Mouse (Mus musculus): ENCODE measurements around the gene Surf4. TPM values are rescaled to one million over a fixed set of nuclear protein-coding genes. Genes with fewer than 3 reads are reported as not detected.

The Surf4 gene
- total and polyA plus RNA-seq, 3 experiments, result 109 to 161 (median 140) TPM

DNA sequence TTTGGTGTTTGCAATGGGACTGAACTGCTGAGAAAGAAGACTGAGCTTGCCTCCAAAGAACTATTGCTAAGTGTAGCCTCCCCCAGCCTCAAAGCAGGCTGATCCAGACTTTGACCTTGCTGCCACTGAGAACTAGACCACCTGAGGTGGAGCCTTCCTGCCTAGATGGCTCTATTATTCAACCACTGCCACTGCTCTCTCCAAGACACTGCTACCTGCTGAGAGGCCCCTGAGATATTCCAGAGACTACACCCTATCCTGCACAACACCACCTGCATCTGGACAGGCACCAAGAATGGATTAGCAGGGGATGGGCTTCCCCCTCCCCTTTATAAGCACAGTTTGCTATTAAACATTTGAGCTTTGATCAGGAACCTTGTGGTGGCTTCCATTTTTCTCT is 55.2 kb downstream of the Surf4 start:
- Histone ChIP-seq H3K36me3 (replicated peaks in 1 of 2; ENCODE audit: control insufficient read depth in 1 of 2, insufficient read depth in 1 of 2, low read length in 1 of 2) (no peaks in the 10 kb centered on the region), H3K27ac (ENCODE audit: insufficient read depth, low read depth) (no peak overlapping the region), H3K4me2 (ENCODE audit: insufficient read depth, low read depth, poor library complexity, severe bottlenecking) (no peak overlapping the region), H3K4me1 (ENCODE audit: control insufficient read depth in 1 of 2, insufficient read depth in 2 of 2) (no peaks in the 10 kb centered on the region), H3K9ac (ENCODE audit: insufficient read depth, low read depth) (no peak overlapping the region), H3K27me3 (replicated peaks) (no peaks in the 10 kb centered on the region), H3K79me2 (replicated peaks; ENCODE audit: control insufficient read depth, extremely low read depth, insufficient read depth, poor library complexity, severe bottlenecking) (no peaks in the 10 kb centered on the region), H3K9me3 (replicated peaks; ENCODE audit: low read length) (peaks cover 8% of the 10 kb centered on the region), H3K4me3 (replicated peaks in 1 of 3; ENCODE audit: low read depth in 2 of 3, low read length in 2 of 3, poor library complexity in 1 of 3) (no peak overlapping the region)
- in situ Hi-C loops (cut with MboI; ENCODE audit: low pct_ligation_motif_present, low pct_unique_long_range_greater_than_20kb, low sequenced_read_pairs) (no loop called here), dilution Hi-C loops (cut with MboI; ENCODE audit: extremely low pct_ligation_motif_present, extremely low pct_unique_long_range_greater_than_20kb, low sequenced_read_pairs) (no loop called here)
- no peak for TF ChIP-seq MAZ (IDR thresholded peaks at IDR 0.05; ENCODE audit: low read depth, low read length)
- TF ChIP-seq ZC3H11A (IDR thresholded peaks at IDR 0.05; ENCODE audit: low read depth, low read length), result no peak
- no peak for TF ChIP-seq RAD21 (IDR thresholded peaks at IDR 0.05; ENCODE audit: low read depth, low read length)
- TF ChIP-seq SIN3A (IDR thresholded peaks at IDR 0.05; ENCODE audit: low read length), result no peak
- no peak for TF ChIP-seq IRF4 (IDR thresholded peaks at IDR 0.05; ENCODE audit: low read depth, low read length)
- TF ChIP-seq CHD1 (IDR thresholded peaks at IDR 0.05; ENCODE audit: low read depth, low read length), result no peak
- no peak for TF ChIP-seq BHLHE40 (IDR thresholded peaks at IDR 0.05; ENCODE audit: low read depth, low read length)
- no peak for TF ChIP-seq GABPA (IDR thresholded peaks at IDR 0.05; ENCODE audit: insufficient replicate concordance, low read depth, low read length)
- TF ChIP-seq PAX5 (IDR thresholded peaks at IDR 0.05; ENCODE audit: low read length), result no peak
- TF ChIP-seq EP300 (IDR thresholded peaks at IDR 0.05; ENCODE audit: low read length), result no peak
- TF ChIP-seq MYC (IDR thresholded peaks at IDR 0.05; ENCODE audit: low read depth, low read length), result no peak
- no peak for TF ChIP-seq TCF12 (IDR thresholded peaks at IDR 0.05; ENCODE audit: low read depth, low read length)
- no peak for TF ChIP-seq MEF2A (IDR thresholded peaks at IDR 0.05; ENCODE audit: borderline replicate concordance, low read depth, low read length)
- TF ChIP-seq USF2 (conservative IDR thresholded peaks at IDR 0.05; ENCODE audit: low read depth, low read length), result no peak
- TF ChIP-seq POLR2AphosphoS2 (IDR thresholded peaks at IDR 0.05; ENCODE audit: low read depth, low read length), result no peak
- TF ChIP-seq TBP (conservative IDR thresholded peaks at IDR 0.05; ENCODE audit: low read depth, low read length), result no peak
- no peak for TF ChIP-seq UBTF (IDR thresholded peaks at IDR 0.05; ENCODE audit: low read depth, low read length)
- no peak for TF ChIP-seq HCFC1 (IDR thresholded peaks at IDR 0.05; ENCODE audit: low read depth, low read length)
- TF ChIP-seq KAT2A (IDR thresholded peaks at IDR 0.05; ENCODE audit: insufficient replicate concordance, low read length), result no peak
- TF ChIP-seq E2F4 (IDR thresholded peaks at IDR 0.05; ENCODE audit: insufficient replicate concordance, low read depth, low read length), result no peak
- DNase-seq (ENCODE audit: extremely low read depth), result no peak

DNA sequence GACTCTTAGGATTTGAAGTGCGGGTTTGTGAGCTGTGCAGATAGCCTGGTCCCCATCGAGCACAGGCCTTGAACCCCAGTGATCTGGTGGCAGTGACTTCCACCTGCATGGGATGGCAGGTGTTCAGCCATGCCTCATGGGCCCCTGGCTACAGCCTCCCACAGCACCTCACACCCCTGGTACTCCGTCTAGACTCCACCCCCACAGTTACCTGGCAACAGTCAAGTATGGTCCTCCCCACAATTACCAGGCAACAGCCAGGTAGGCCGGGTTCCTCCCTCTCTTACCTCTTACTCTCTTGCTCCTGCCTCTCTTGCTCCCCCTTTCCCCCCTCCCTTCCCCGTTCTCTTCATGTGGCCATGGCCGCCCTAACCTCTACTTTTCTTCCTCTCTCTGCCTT is 63.1 kb downstream of the Surf4 start:
- TF ChIP-seq RCOR1 (conservative IDR thresholded peaks at IDR 0.05; ENCODE audit: low read depth, low read length) (no peak), POLR2A (IDR thresholded peaks at IDR 0.05; ENCODE audit: low read depth, low read length) (no peak), ZMIZ1 (IDR thresholded peaks at IDR 0.05; ENCODE audit: low read depth, low read length) (no peak), USF1 (IDR thresholded peaks at IDR 0.05; ENCODE audit: low read depth, low read length) (no peak), MAFK (IDR thresholded peaks at IDR 0.05; ENCODE audit: insufficient replicate concordance, low read length) (no peak), MYC (IDR thresholded peaks at IDR 0.05; ENCODE audit: low read depth, low read length) (no peak), TBP (conservative IDR thresholded peaks at IDR 0.05; ENCODE audit: low read depth, low read length) (no peak), PAX5 (IDR thresholded peaks at IDR 0.05; ENCODE audit: low read length) (no peak), RAD21 (IDR thresholded peaks at IDR 0.05; ENCODE audit: low read depth, low read length) (no peak), MEF2A (IDR thresholded peaks at IDR 0.05; ENCODE audit: borderline replicate concordance, low read depth, low read length) (no peak), GABPA (IDR thresholded peaks at IDR 0.05; ENCODE audit: insufficient replicate concordance, low read depth, low read length) (no peak), JUN (IDR thresholded peaks at IDR 0.05; ENCODE audit: insufficient read depth, low read depth, low read length) (no peak), ZKSCAN1 (IDR thresholded peaks at IDR 0.05; ENCODE audit: borderline replicate concordance, low read depth, low read length) (no peak), SMC3 (IDR thresholded peaks at IDR 0.05; ENCODE audit: low read depth, low read length) (no peak), NRF1 (IDR thresholded peaks at IDR 0.05; ENCODE audit: low read depth, low read length) (no peak), BHLHE40 (IDR thresholded peaks at IDR 0.05; ENCODE audit: low read depth, low read length) (no peak), SIN3A (IDR thresholded peaks at IDR 0.05; ENCODE audit: low read length) (no peak), EP300 (IDR thresholded peaks at IDR 0.05; ENCODE audit: low read length) (no peak), MAX (IDR thresholded peaks at IDR 0.05; ENCODE audit: low read length) (no peak)
- H3K27ac ChIP-seq (ENCODE audit: insufficient read depth, low read depth), result no peak overlapping the region
- H3K4me1 ChIP-seq (ENCODE audit: control insufficient read depth in 1 of 2, insufficient read depth in 2 of 2), result no peaks in the 10 kb centered on the region
- no peak overlapping the region for H3K4me3 ChIP-seq (replicated peaks in 1 of 3; ENCODE audit: low read depth in 2 of 3, low read length in 2 of 3, poor library complexity in 1 of 3)
- peaks cover 46% of the 10 kb centered on the region for H3K27me3 ChIP-seq (replicated peaks)
- peaks cover 3% of the 10 kb centered on the region for H3K9me3 ChIP-seq (replicated peaks; ENCODE audit: low read length)
- dilution Hi-C loops (cut with MboI; ENCODE audit: extremely low pct_ligation_motif_present, extremely low pct_unique_long_range_greater_than_20kb, low sequenced_read_pairs), result no loop called here
- in situ Hi-C loops (cut with MboI; ENCODE audit: low pct_ligation_motif_present, low pct_unique_long_range_greater_than_20kb, low sequenced_read_pairs), result no loop called here
- no peak overlapping the region for H3K4me2 ChIP-seq (ENCODE audit: insufficient read depth, low read depth, poor library complexity, severe bottlenecking)
- no peak overlapping the region for H3K9ac ChIP-seq (ENCODE audit: insufficient read depth, low read depth)
- no peaks in the 10 kb centered on the region for H3K79me2 ChIP-seq (replicated peaks; ENCODE audit: control insufficient read depth, extremely low read depth, insufficient read depth, poor library complexity, severe bottlenecking)
- H3K36me3 ChIP-seq (replicated peaks in 1 of 2; ENCODE audit: control insufficient read depth in 1 of 2, insufficient read depth in 1 of 2, low read length in 1 of 2), result no peaks in the 10 kb centered on the region
- no peak for DNase-seq (ENCODE audit: extremely low read depth)

Data from CH12.LX (cell line).